Mouse (Mus musculus): ENCODE measurements at regions not wholly inside any gene's neighbourhood (a gene's known extent, or its start where the extent isn't known, plus 50 kb on each side); places are given as distances from the start of the nearest gene placed in this dataset.
"Not testable (repeated sequence)": the region's sequence is repeated elsewhere in the genome, so short reads cannot be mapped to it uniquely, and the experiment has no call there.

GRCm38 (mm10) chrY:4150031-4150430 is 378.6 kb downstream of the Gm3376 start:
- 0 out of 4 replicates have a peak, but pooled peaks of 1 of the 2 experiments have one; percentile 42 for ATAC-seq (replicated peaks in 1 of 2; ENCODE audit: insufficient read depth in 1 of 2, low FRiP score in 2 of 2, low TSS enrichment in 1 of 2, low read depth in 1 of 2, poor library complexity in 2 of 2, severe bottlenecking in 2 of 2)

- ATAC-seq (replicated peaks in 1 of 2; ENCODE audit: insufficient read depth in 1 of 2, low FRiP score in 2 of 2, low TSS enrichment in 1 of 2, low read depth in 1 of 2, poor library complexity in 2 of 2, severe bottlenecking in 2 of 2) = not testable (repeated sequence)
Observed at GRCm38 (mm10) chrY:4150681-4151080, 379.2 kb downstream of the Gm3376 start.

GRCm38 (mm10) chrY:4152998-4153397 is 381.5 kb downstream of the Gm3376 start:
- not testable (repeated sequence) for ATAC-seq (replicated peaks in 1 of 2; ENCODE audit: insufficient read depth in 1 of 2, low FRiP score in 2 of 2, low TSS enrichment in 1 of 2, low read depth in 1 of 2, poor library complexity in 2 of 2, severe bottlenecking in 2 of 2)

- ATAC-seq (replicated peaks in 1 of 2; ENCODE audit: insufficient read depth in 1 of 2, low FRiP score in 2 of 2, low TSS enrichment in 1 of 2, low read depth in 1 of 2, poor library complexity in 2 of 2, severe bottlenecking in 2 of 2) = no peak
Observed at GRCm38 (mm10) chrY:4160371-4160770, 388.9 kb downstream of the Gm3376 start.
